Mouse (Mus musculus) liver, embryonic 14.5 days (tissue): Measurements from ENCODE around the gene Creb5.

Experiments used
- CTCF ChIP-seq: IDR thresholded peaks from 2 replicates; pipeline ENCODE4 v1.5.1; 2016; ENCODE audit warnings: antibody characterized with exemption, low read depth, control low read depth
- EP300 ChIP-seq: IDR thresholded peaks from 2 replicates; pipeline ENCODE4 v1.6.1; 2016; ENCODE audit warnings: antibody characterized with exemption, low read depth

DNA sequence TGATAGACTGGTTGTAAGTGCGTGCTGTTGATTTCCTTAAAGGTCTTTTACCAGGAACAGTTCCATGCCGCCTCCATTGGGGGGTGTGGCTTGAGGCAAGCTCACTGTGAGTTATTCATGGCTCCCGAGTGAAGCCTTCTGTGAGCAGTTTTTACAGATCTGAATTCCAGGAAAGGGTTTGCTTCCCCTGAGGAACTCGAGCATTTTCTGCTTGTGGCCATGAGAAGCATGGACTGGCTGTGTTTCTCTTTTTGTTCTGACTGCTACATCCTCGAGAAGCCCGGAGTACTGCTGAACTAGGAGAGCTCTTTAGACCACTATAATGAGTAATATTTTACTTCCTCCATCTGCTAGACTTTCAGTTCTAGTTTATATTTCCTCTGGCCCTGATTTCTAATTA, 103.3 kb downstream of the Creb5 start:
- no peak for TF ChIP-seq CTCF
- TF ChIP-seq EP300: no peak
